Comparison of ENCODE assay signal across 8 mouse cellular contexts in genomic region chr13:81761566-81762186, GRCm38 (mm10). TPM values are rescaled to one million over a fixed set of nuclear protein-coding genes. Genes with fewer than 3 reads are reported as not detected.
DNase-seq lines count a peak whose midpoint lies in the region; ATAC-seq and TF ChIP-seq lines count a peak whose summit lies in the region.

No protein-coding gene starts in this region.

- no peaks in the 10 kb centered on the region for H3K9me3 ChIP-seq in forebrain, postnatal 0 days (ENCODE audit: low read length)

- TF ChIP-seq CTCF in forebrain, postnatal 0 days (IDR thresholded peaks at IDR 0.05; ENCODE audit: low read depth) = peak; percentile 81

- WGBS in forebrain, postnatal 0 days = 31% methylated on average over 14 of the region's 14 CpGs

- no peak overlapping the region for H3K9ac ChIP-seq in forebrain, postnatal 0 days

- no peaks in the 10 kb centered on the region for H3K27me3 ChIP-seq in forebrain, postnatal 0 days (ENCODE audit: insufficient read depth, low read length)

- no peak overlapping the region for H3K27ac ChIP-seq in forebrain, postnatal 0 days (ENCODE audit: low read depth, low read length)

- peak; percentile 64 for ATAC-seq in forebrain, postnatal 0 days

- H3K4me1 ChIP-seq in forebrain, postnatal 0 days (ENCODE audit: insufficient read depth) = no peaks in the 10 kb centered on the region

- no peak overlapping the region for H3K4me2 ChIP-seq in forebrain, postnatal 0 days (ENCODE audit: low read depth)

- DNase-seq in 416B (ENCODE audit: low read depth) = peak; percentile 79
- peak; percentile 65 for DNase-seq in CD4-positive, CD25-positive, alpha-beta regulatory T cell, adult 2 months (ENCODE audit: low read depth, low spot score)
- peak; percentile 29 to 40 for DNase-seq in cerebellum, adult 18-20 months
- DNase-seq in forebrain, postnatal 0 days = peak; percentile 87
- DNase-seq in kidney, adult 9 months = peak; percentile 72
- DNase-seq in lung, postnatal 10 days = peak; percentile 41
- DNase-seq in retina, embryonic 14.5 days (ENCODE audit: low spot score) = peak; percentile 89
- no peak for DNase-seq in gastrocnemius, postnatal 10 days

- no peaks in the 10 kb centered on the region for H3K36me3 ChIP-seq in forebrain, postnatal 0 days (ENCODE audit: insufficient read depth)

- H3K4me3 ChIP-seq in forebrain, postnatal 0 days (ENCODE audit: low read depth, low read length) = no peak overlapping the region

RNA-seq across cellular contexts. Expression of gene Cetn3, which starts 21.2 kb away (rescaled TPM):
- 128 and 174 TPM in 2 replicates for total RNA-seq in forebrain, postnatal 0 days (2014; rRNA removed)
- 426 and 574 TPM in 2 replicates for polyA plus RNA-seq in forebrain, postnatal 0 days (2015; fragmentation: Nextera tagmentation; extraction: Ambion mirVana)
- 10 to 100 TPM; 72.6 to 81.0 TPM for total RNA-seq in gastrocnemius, postnatal 10 days (2021)

RNA-seq across cellular contexts. Expression of gene Mblac2, which starts 50.5 kb away (rescaled TPM):
- 36.7 and 37.2 TPM in 2 replicates for total RNA-seq in forebrain, postnatal 0 days (2014; rRNA removed)
- polyA plus RNA-seq in forebrain, postnatal 0 days (2015; fragmentation: Nextera tagmentation; extraction: Ambion mirVana) = 41.4 and 51.2 TPM in 2 replicates
- 1 to 10 TPM; 1.7 to 1.8 TPM for total RNA-seq in gastrocnemius, postnatal 10 days (2021)

RNA-seq across cellular contexts. Expression of gene Polr3g, which starts 50.9 kb away (rescaled TPM):
- 2.2 and 3.0 TPM in 2 replicates for total RNA-seq in forebrain, postnatal 0 days (2014; rRNA removed)
- 2.4 and 2.5 TPM in 2 replicates for polyA plus RNA-seq in forebrain, postnatal 0 days (2015; fragmentation: Nextera tagmentation; extraction: Ambion mirVana)
- total RNA-seq in gastrocnemius, postnatal 10 days (2021) = 1 to 10 TPM; 1.0 to 1.1 TPM

Comparison
In these comparisons a context has a peak if more than half of its experiments do, and no peak if none do; other contexts are left out.
1. RNA of gene Mblac2, which starts 50.5 kb away (total RNA-seq): 36.7 to 37.2 TPM in forebrain, postnatal 0 days; 1.7 to 1.8 TPM in gastrocnemius, postnatal 10 days; every median in the first group is over 10 times any median in the second.